Mouse (Mus musculus) layer of hippocampus, adult 2 months (tissue): ENCODE measurements at regions not wholly inside any gene's neighbourhood (a gene's known extent, or its start where the extent isn't known, plus 50 kb on each side); places are given as distances from the start of the nearest gene placed in this dataset.

Source experiments
- DNase-seq, 2 experiments: peaks; one replicate each; pipeline ENCODE4 v3.0.0; 2022; ENCODE audit warnings: low spot score in 2 of 2
- H3K27ac ChIP-seq: fragments of 200-600 bp; 2 replicates; pipeline ENCODE4 v1.8.1; 2022
- H3K4me3 ChIP-seq: fragments of 200-600 bp; 2 replicates; pipeline ENCODE4 v1.8.1; 2022; ENCODE audit warnings: mild to moderate bottlenecking
- CTCF ChIP-seq: fragments of 200-600 bp; conservative IDR thresholded peaks from 2 replicates; pipeline ENCODE4 v1.8.1; 2022; ENCODE audit warnings: antibody characterized with exemption, mild to moderate bottlenecking, moderate library complexity

GRCm38 (mm10) chr8:6227901-6228300, 1122.8 kb upstream of the Slc10a2 start:
- no peak for DNase-seq

GRCm38 (mm10) chr8:6225194-6225593, 1120.0 kb upstream of the Slc10a2 start:
- H3K4me3 ChIP-seq: no peak overlapping the region
- no peak for TF ChIP-seq CTCF
- no peak overlapping the region for H3K27ac ChIP-seq
- DNase-seq: no peak

More at GRCm38 (mm10) chr8:6227901-6228300, 1122.8 kb upstream of the Slc10a2 start:
- no peak for TF ChIP-seq CTCF
- no peak overlapping the region for H3K4me3 ChIP-seq
- no peak overlapping the region for H3K27ac ChIP-seq

GRCm38 (mm10) chr8:6207617-6208349, 1102.6 kb upstream of the Slc10a2 start:
- TF ChIP-seq CTCF: no peak
- peak overlapping the region; percentile 19; the same call in 1 of the 2 replicates for H3K27ac ChIP-seq
- peak in 1 of 2 experiments; percentile 14 for DNase-seq
- no peak overlapping the region for H3K4me3 ChIP-seq

- Histone ChIP-seq H3K27ac (no peak overlapping the region), H3K4me3 (no peak overlapping the region)
- no peak for DNase-seq
- no peak for TF ChIP-seq CTCF
Observed at GRCm38 (mm10) chr8:6204051-6204745, 1099.0 kb upstream of the Slc10a2 start.

- no peak for TF ChIP-seq CTCF
- Histone ChIP-seq H3K27ac (no peak overlapping the region), H3K4me3 (no peak overlapping the region)
- no peak for DNase-seq
Observed at GRCm38 (mm10) chr8:6191431-6191830, 1086.3 kb upstream of the Slc10a2 start.

GRCm38 (mm10) chr8:6188422-6188821, 1083.3 kb upstream of the Slc10a2 start:
- no peak overlapping the region for H3K27ac ChIP-seq
- TF ChIP-seq CTCF: no peak
- no peak for DNase-seq
- no peak overlapping the region for H3K4me3 ChIP-seq

GRCm38 (mm10) chr8:6186561-6186960, 1081.4 kb upstream of the Slc10a2 start:
- H3K4me3 ChIP-seq: no peak overlapping the region
- no peak for TF ChIP-seq CTCF
- DNase-seq: no peak
- no peak overlapping the region for H3K27ac ChIP-seq

- no peak for DNase-seq
- no peak for TF ChIP-seq CTCF
- H3K4me3 ChIP-seq: no peak overlapping the region
- H3K27ac ChIP-seq: no peak overlapping the region
Observed at GRCm38 (mm10) chr8:6179602-6180001, 1074.5 kb upstream of the Slc10a2 start.

GRCm38 (mm10) chr8:6166433-6166832, 1061.3 kb upstream of the Slc10a2 start:
- Histone ChIP-seq H3K4me3 (no peak overlapping the region), H3K27ac (no peak overlapping the region)
- no peak for TF ChIP-seq CTCF
- DNase-seq: no peak

- no peak for TF ChIP-seq CTCF
- no peak for DNase-seq
- Histone ChIP-seq H3K4me3 (no peak overlapping the region), H3K27ac (no peak overlapping the region)
Observed at GRCm38 (mm10) chr8:6165230-6165629, 1060.1 kb upstream of the Slc10a2 start.

GRCm38 (mm10) chr8:6164758-6165157, 1059.6 kb upstream of the Slc10a2 start:
- no peak for DNase-seq
- TF ChIP-seq CTCF: no peak
- no peak overlapping the region for H3K27ac ChIP-seq
- no peak overlapping the region for H3K4me3 ChIP-seq

- DNase-seq: no peak
- no peak overlapping the region for H3K4me3 ChIP-seq
- no peak overlapping the region for H3K27ac ChIP-seq
- no peak for TF ChIP-seq CTCF
Observed at GRCm38 (mm10) chr8:6144588-6144987, 1039.4 kb upstream of the Slc10a2 start.

GRCm38 (mm10) chr8:6140090-6140489, 1034.9 kb upstream of the Slc10a2 start:
- Histone ChIP-seq H3K27ac (no peak overlapping the region), H3K4me3 (no peak overlapping the region)
- no peak for TF ChIP-seq CTCF
- DNase-seq: no peak

- TF ChIP-seq CTCF: no peak
- DNase-seq: no peak
- no peak overlapping the region for H3K4me3 ChIP-seq
- H3K27ac ChIP-seq: no peak overlapping the region
Observed at GRCm38 (mm10) chr8:6139171-6139570, 1034.0 kb upstream of the Slc10a2 start.
